Mouse (Mus musculus) embryonic fibroblast, embryonic 13.5 days (primary cell): ENCODE measurements around the gene Ramp1.

Source experiments
- CTCF ChIP-seq: IDR thresholded peaks from 2 replicates; pipeline ENCODE4 v1.5.1; 2011; ENCODE audit warnings: mild to moderate bottlenecking, control low read depth, low read length, moderate library complexity, borderline replicate concordance; ENCODE audit not compliant: insufficient read depth
- POLR2A ChIP-seq: IDR thresholded peaks from 2 replicates; pipeline ENCODE4 v1.6.1; 2011; ENCODE audit warnings: low read depth, mild to moderate bottlenecking, control low read depth, low read length, moderate library complexity

DNA sequence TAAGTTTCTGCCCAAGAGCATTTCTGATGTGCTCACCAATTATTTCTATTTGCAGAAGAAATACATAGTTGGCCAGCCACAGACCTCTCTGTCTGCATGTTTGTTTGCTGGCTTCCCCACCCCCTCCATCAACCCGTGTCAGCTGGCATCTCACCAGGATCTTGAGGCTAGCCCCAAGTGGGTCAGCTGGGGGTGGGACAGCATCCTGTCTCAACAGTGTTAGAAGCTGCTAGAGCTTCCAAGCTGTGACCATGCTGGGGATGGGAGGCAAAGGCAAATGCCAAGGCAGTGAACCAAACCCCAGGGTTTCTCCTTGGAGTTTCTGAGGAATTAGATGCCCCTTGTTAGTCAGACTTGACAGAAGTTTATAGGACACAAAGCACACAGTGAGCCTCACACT lies 36.4 kb downstream of the Ramp1 start:
- TF ChIP-seq CTCF (no peak), POLR2A (no peak)
